17 mouse cellular contexts compared by ENCODE assay signal in genomic region chr7:16368835-16369234, GRCm38 (mm10).
"Had no signal": no experiment of that assay in that cellular context is flagged by ENCODE, and none has a peak within 500 bp of the region (broad histone marks: within the 10 kb centered on the region; RNA-seq: fewer than 3 reads in every experiment).

No protein-coding gene starts in this region.

- H3K9me3 ChIP-seq: hindbrain, embryonic 15.5 days; limb, embryonic 10.5 days; liver, embryonic 15.5 days; megakaryocyte, embryonic 14.5 days; midbrain, embryonic 12.5 days; neural tube, embryonic 13.5 days had no signal

- H3K4me3 ChIP-seq: hindbrain, embryonic 15.5 days; left cerebral cortex, adult 2 months; limb, embryonic 10.5 days; liver, embryonic 15.5 days; megakaryocyte, embryonic 14.5 days; midbrain, embryonic 12.5 days; neural tube, embryonic 13.5 days had no signal

- H3K27ac ChIP-seq: hindbrain, embryonic 15.5 days; left cerebral cortex, adult 2 months; limb, embryonic 10.5 days; liver, embryonic 15.5 days; macrophage; midbrain, embryonic 12.5 days; neural tube, embryonic 13.5 days had no signal

- ATAC-seq: inflammation-experienced regulatory T-cells, adult 6 months; midbrain, embryonic 16.5 days had no signal

- H3K4me2 ChIP-seq: hindbrain, embryonic 15.5 days; liver, embryonic 11.5 days; liver, embryonic 15.5 days; midbrain, embryonic 12.5 days; neural tube, embryonic 13.5 days had no signal

- DNase-seq: kidney, adult 8-10 months; kidney, postnatal 25 days; right cerebral cortex, adult 18-20 months; right cerebral cortex, postnatal 25 days; thymus, adult 18-20 months; thymus, postnatal 36 days had no signal

- H3K9ac ChIP-seq: hindbrain, embryonic 15.5 days; liver, embryonic 15.5 days; midbrain, embryonic 12.5 days; neural tube, embryonic 13.5 days had no signal

- H3K27me3 ChIP-seq: hindbrain, embryonic 15.5 days; liver, embryonic 15.5 days; megakaryocyte, embryonic 14.5 days; neural tube, embryonic 13.5 days had no signal
